Mouse (Mus musculus) bone marrow, adult 2 months (tissue): ENCODE results near the gene Noc2l.
A peak's percentile ranks its signal among the peaks of the same experiment; 100 is the strongest.

ENCODE experiments used
- CTCF ChIP-seq: fragments of 200-500 bp; IDR thresholded peaks from 2 replicates; pipeline ENCODE4 v1.5.1; 2011; ENCODE audit warnings: low read length, control low read depth; ENCODE audit not compliant: control insufficient read depth, insufficient read depth
- POLR2A ChIP-seq: fragments of 200-500 bp; IDR thresholded peaks from 2 replicates; pipeline ENCODE4 v1.6.1; 2011; ENCODE audit warnings: low read depth, mild to moderate bottlenecking, control low read depth, low read length, borderline replicate concordance; ENCODE audit not compliant: control insufficient read depth

- 0 out of 2 replicates have a peak, but pooled peaks have one; percentile 4 for TF ChIP-seq CTCF
- TF ChIP-seq POLR2A: peak; percentile 23; the same call in 1 of the 2 replicates
These were observed 1.1 kb upstream of the Noc2l start, which contains the start of gene Plekhn1 for GRCm38 (mm10) chr4:156234701-156235213.
